Mouse (Mus musculus) testis, adult 2 months (tissue): ENCODE measurements around the gene Cnbp.

Source experiments
- CTCF ChIP-seq: fragments of 200-500 bp; IDR thresholded peaks from 2 replicates; pipeline ENCODE4 v1.5.1; 2012; ENCODE audit warnings: low read depth, mild to moderate bottlenecking, inconsistent platforms, low read length, moderate library complexity; ENCODE audit not compliant: control insufficient read depth, insufficient read depth, insufficient replicate concordance
- POLR2A ChIP-seq: fragments of 200-500 bp; IDR thresholded peaks from 2 replicates; pipeline ENCODE4 v1.6.1; 2012; ENCODE audit warnings: low read depth, mild to moderate bottlenecking, inconsistent platforms, low read length, moderate library complexity; ENCODE audit not compliant: control insufficient read depth

- TF ChIP-seq CTCF (no peak), POLR2A (no peak)
Observed at GRCm38 (mm10) chr6:87870440-87870839, 19.5 kb upstream of the Cnbp start.
